Mouse (Mus musculus) C3H10T1/2 (cell line): ENCODE measurements around the gene Cntrob. TPM values are rescaled to one million over a fixed set of nuclear protein-coding genes. Genes with fewer than 3 reads are reported as not detected.

Experiments used
- polyA plus RNA-seq, 2 experiments: library from polyadenylated mRNA; unstranded; fragments of >200 nt; fragmentation: generic; extraction: Trizol; gene quantifications; one replicate each; pipeline ENCODE4 v1.2.1; 2012; ENCODE audit warnings: missing spikeins in 2 of 2

Cntrob gene
- 10 to 100 TPM in 1 of 2 experiments, 1 to 10 TPM in 1; 1.9 to 13.1 TPM for polyA plus RNA-seq

GRCm38 (mm10) chr11:69323667-69324111 is at the start of gene Cntrob, which contains the start of gene Trappc1:
TSS of gene Cntrob (minus strand) at chr11:69323775.
TSS of gene Trappc1 (plus strand) at chr11:69323980.

GRCm38 (mm10) chr11:69369215-69369989 is 45.8 kb upstream of the Cntrob start, which contains the start of gene Chd3:
TSS of gene Chd3 (minus strand) at chr11:69369406.

DNA sequence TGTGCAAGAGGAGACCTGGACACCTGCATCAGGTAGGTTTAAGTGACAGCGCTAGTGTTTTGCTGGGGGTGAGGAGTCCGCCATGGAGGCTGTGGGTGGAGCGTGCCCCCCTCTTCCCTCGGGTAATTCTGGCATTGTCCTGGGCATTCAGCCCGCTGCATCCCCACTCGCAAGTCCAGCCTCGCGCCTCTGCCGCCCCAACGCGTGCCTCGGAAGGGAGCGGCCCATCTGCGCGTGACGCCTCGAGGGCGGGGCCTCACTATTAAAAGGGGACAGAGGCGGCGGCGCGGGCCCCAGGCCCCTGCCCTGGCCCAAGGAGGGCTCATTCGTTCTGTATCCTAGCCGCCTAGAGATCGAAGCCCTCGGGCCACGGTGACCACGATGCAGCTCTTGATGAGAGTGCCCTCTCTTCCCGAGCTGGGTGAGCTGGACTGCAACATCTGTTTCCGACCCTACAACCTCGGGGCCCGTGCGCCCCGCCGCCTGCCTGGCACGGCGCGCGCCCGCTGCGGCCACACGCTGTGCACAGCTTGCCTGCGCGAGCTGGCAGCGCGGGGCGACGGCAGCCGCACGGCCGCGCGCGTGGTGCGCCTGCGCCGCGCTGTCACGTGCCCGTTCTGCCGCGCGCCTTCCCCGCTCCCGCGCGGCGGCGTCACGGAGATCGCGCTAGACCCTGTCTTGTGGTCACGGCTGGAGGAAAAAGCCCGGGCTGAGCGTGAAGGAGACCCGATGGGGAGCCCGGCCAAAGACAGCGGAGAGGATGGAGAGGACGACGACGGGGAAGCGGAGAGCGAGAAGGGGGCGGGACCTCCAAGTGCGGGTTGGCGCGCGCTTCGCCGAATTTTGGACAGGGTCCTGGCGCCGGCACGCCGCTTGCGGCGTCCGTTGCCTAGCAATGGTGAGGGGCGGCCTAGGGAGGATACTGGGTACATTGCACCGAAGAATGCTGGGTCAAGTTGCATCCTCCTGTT is 16.9 kb upstream of the Cntrob start, which contains the start of gene Rnf227:
Rnf227 (plus strand) TSS at position 301 of the 971 bp plus-strand sequence.

GRCm38 (mm10) chr11:69325628-69326407 is 2.2 kb upstream of the Cntrob start, which contains the start of gene Kcnab3:
TSS of gene Kcnab3 (plus strand) at chr11:69326258.

Other genes starting within 250 kb of the Cntrob start
- gene Vamp2, start 235.3 kb downstream of the Cntrob start, polyA plus RNA-seq, result 10 to 100 TPM; 16.1 to 69.3 TPM
- 10 to 100 TPM in 1 of 2 experiments, 1 to 10 TPM in 1; 3.3 to 14.3 TPM for gene Per1, start 228.6 kb downstream of the Cntrob start, polyA plus RNA-seq
- under 1 TPM; 0.16 to 0.19 TPM for gene Hes7, start 203.4 kb downstream of the Cntrob start, polyA plus RNA-seq
- 1 to 10 TPM in 1 of 2 experiments, under 1 TPM in 1; 0.55 to 2.0 TPM for gene 9130213A22Rik, start 201.2 kb downstream of the Cntrob start, polyA plus RNA-seq
- under 1 TPM; 0.07 to 0.34 TPM for gene Aloxe3, start 197.9 kb downstream of the Cntrob start, polyA plus RNA-seq
- gene Alox12b, start 166.8 kb downstream of the Cntrob start, polyA plus RNA-seq, result not detected
- under 1 TPM; 0.05 to 0.20 TPM for gene Alox8, start 125.9 kb downstream of the Cntrob start, polyA plus RNA-seq
- under 1 TPM in 1 of 2 experiments, not detected in 1; 0.04 TPM for gene Gucy2e, start 86.7 kb downstream of the Cntrob start, polyA plus RNA-seq
- gene Trappc1, start 205 bp upstream of the Cntrob start, polyA plus RNA-seq, result 100 to 1,000 TPM; 152 to 168 TPM
- under 1 TPM; 0.41 to 0.76 TPM for gene Kcnab3, start 2.5 kb upstream of the Cntrob start, polyA plus RNA-seq
- under 1 TPM in 1 of 2 experiments, not detected in 1; 0.07 TPM for gene Rnf227, start 16.7 kb upstream of the Cntrob start, polyA plus RNA-seq
- 100 to 1,000 TPM in 1 of 2 experiments, 10 to 100 TPM in 1; 12.9 to 147 TPM for gene Chd3, start 45.6 kb upstream of the Cntrob start, polyA plus RNA-seq
- gene Naa38, start 71.7 kb upstream of the Cntrob start, polyA plus RNA-seq, result 100 to 1,000 TPM; 320 to 328 TPM
- 10 to 100 TPM in 1 of 2 experiments, 1 to 10 TPM in 1; 1.2 to 16.0 TPM for gene Cyb5d1, start 71.9 kb upstream of the Cntrob start, polyA plus RNA-seq
- under 1 TPM; 0.33 TPM for gene Tmem88, start 74.5 kb upstream of the Cntrob start, polyA plus RNA-seq
- 10 to 100 TPM in 1 of 2 experiments, 1 to 10 TPM in 1; 1.5 to 25.3 TPM for gene Kdm6b, start 89.9 kb upstream of the Cntrob start, polyA plus RNA-seq
- 1 to 10 TPM in 1 of 2 experiments, under 1 TPM in 1; 0.02 to 1.6 TPM for gene Dnah2, start 225.3 kb upstream of the Cntrob start, polyA plus RNA-seq
- gene Efnb3, start 236.4 kb upstream of the Cntrob start, polyA plus RNA-seq, result 1 to 10 TPM in 1 of 2 experiments, under 1 TPM in 1; 0.14 to 1.5 TPM